Mouse (Mus musculus) embryonic fibroblast, embryonic 13.5 days (primary cell): ENCODE measurements around the gene Pcnx3.

Experiments used
- CTCF ChIP-seq: IDR thresholded peaks from 2 replicates; pipeline ENCODE4 v1.5.1; 2011; ENCODE audit warnings: mild to moderate bottlenecking, control low read depth, low read length, moderate library complexity, borderline replicate concordance; ENCODE audit not compliant: insufficient read depth
- POLR2A ChIP-seq: IDR thresholded peaks from 2 replicates; pipeline ENCODE4 v1.6.1; 2011; ENCODE audit warnings: low read depth, mild to moderate bottlenecking, control low read depth, low read length, moderate library complexity

- no peak for TF ChIP-seq POLR2A
- no peak for TF ChIP-seq CTCF
Measured at GRCm38 (mm10) chr19:5721233-5721632, 32.5 kb upstream of the Pcnx3 start.
